Mouse (Mus musculus) layer of hippocampus, adult 2 months (tissue): ENCODE measurements around the gene Aig1. TPM values are rescaled to one million over a fixed set of nuclear protein-coding genes. Genes with fewer than 3 reads are reported as not detected.

ENCODE experiments used
- DNase-seq, 2 experiments: peaks; one replicate each; pipeline ENCODE4 v3.0.0; 2022; ENCODE audit warnings: low spot score in 2 of 2
- H3K27ac ChIP-seq: fragments of 200-600 bp; 2 replicates; pipeline ENCODE4 v1.8.1; 2022
- H3K4me3 ChIP-seq: fragments of 200-600 bp; 2 replicates; pipeline ENCODE4 v1.8.1; 2022; ENCODE audit warnings: mild to moderate bottlenecking
- CTCF ChIP-seq: fragments of 200-600 bp; conservative IDR thresholded peaks from 2 replicates; pipeline ENCODE4 v1.8.1; 2022; ENCODE audit warnings: antibody characterized with exemption, mild to moderate bottlenecking, moderate library complexity
- total RNA-seq, 2 experiments: library from RNA; stranded (reverse); gene quantifications; 2 replicates each; pipeline ENCODE4 v1.2.3; 2021

Gene Aig1
- total RNA-seq, 2 experiments from 2014 or later: 57.3 to 61.1 TPM

- H3K4me3 ChIP-seq: no peak overlapping the region
- DNase-seq: no peak
- TF ChIP-seq CTCF: no peak
- no peak overlapping the region for H3K27ac ChIP-seq
Measured at GRCm38 (mm10) chr10:13789604-13790003, 79.2 kb downstream of the Aig1 start.

GRCm38 (mm10) chr10:13788057-13788456 lies 80.7 kb downstream of the Aig1 start:
- Histone ChIP-seq H3K27ac (no peak overlapping the region), H3K4me3 (no peak overlapping the region)
- DNase-seq: no peak
- TF ChIP-seq CTCF: no peak

- Histone ChIP-seq H3K4me3 (no peak overlapping the region), H3K27ac (no peak overlapping the region)
- TF ChIP-seq CTCF: no peak
- no peak for DNase-seq
Measured at GRCm38 (mm10) chr10:13782774-13783173, 86.0 kb downstream of the Aig1 start.

- TF ChIP-seq CTCF: no peak
- no peak overlapping the region for H3K4me3 ChIP-seq
- H3K27ac ChIP-seq: no peak overlapping the region
- DNase-seq: no peak
Measured at GRCm38 (mm10) chr10:13782235-13782757, 86.5 kb downstream of the Aig1 start.

GRCm38 (mm10) chr10:13776014-13776413 lies 92.8 kb downstream of the Aig1 start:
- H3K27ac ChIP-seq: no peak overlapping the region
- DNase-seq: no peak
- TF ChIP-seq CTCF: no peak
- H3K4me3 ChIP-seq: no peak overlapping the region

GRCm38 (mm10) chr10:13775411-13775810 lies 93.4 kb downstream of the Aig1 start:
- DNase-seq: no peak
- no peak overlapping the region for H3K4me3 ChIP-seq
- no peak overlapping the region for H3K27ac ChIP-seq
- TF ChIP-seq CTCF: no peak

GRCm38 (mm10) chr10:13774910-13775309 lies 93.9 kb downstream of the Aig1 start:
- DNase-seq: no peak
- Histone ChIP-seq H3K4me3 (no peak overlapping the region), H3K27ac (no peak overlapping the region)
- no peak for TF ChIP-seq CTCF

GRCm38 (mm10) chr10:13770720-13771119 lies 98.1 kb downstream of the Aig1 start:
- H3K27ac ChIP-seq: no peak overlapping the region
- no peak for DNase-seq
- no peak overlapping the region for H3K4me3 ChIP-seq
- no peak for TF ChIP-seq CTCF

- Histone ChIP-seq H3K27ac (no peak overlapping the region), H3K4me3 (no peak overlapping the region)
- TF ChIP-seq CTCF: no peak
- DNase-seq: no peak
Measured at GRCm38 (mm10) chr10:13769789-13770188, 99.0 kb downstream of the Aig1 start.

GRCm38 (mm10) chr10:13768866-13769265 lies 99.9 kb downstream of the Aig1 start:
- Histone ChIP-seq H3K27ac (no peak overlapping the region), H3K4me3 (no peak overlapping the region)
- no peak for DNase-seq
- TF ChIP-seq CTCF: no peak

- Histone ChIP-seq H3K4me3 (no peak overlapping the region), H3K27ac (no peak overlapping the region)
- DNase-seq: no peak
- TF ChIP-seq CTCF: no peak
Measured at GRCm38 (mm10) chr10:13767076-13767475, 101.7 kb downstream of the Aig1 start.

GRCm38 (mm10) chr10:13763151-13763550 lies 105.6 kb downstream of the Aig1 start:
- no peak for DNase-seq
- H3K4me3 ChIP-seq: no peak overlapping the region
- no peak for TF ChIP-seq CTCF
- peak overlapping the region; percentile 2; the same call in 1 of the 2 replicates for H3K27ac ChIP-seq

GRCm38 (mm10) chr10:13754712-13755111 lies 114.1 kb downstream of the Aig1 start:
- no peak for DNase-seq

GRCm38 (mm10) chr10:13753777-13754176 lies 115.0 kb downstream of the Aig1 start:
- Histone ChIP-seq H3K27ac (no peak overlapping the region), H3K4me3 (no peak overlapping the region)
- no peak for TF ChIP-seq CTCF
- DNase-seq: no peak

More at GRCm38 (mm10) chr10:13754712-13755111, 114.1 kb downstream of the Aig1 start:
- Histone ChIP-seq H3K27ac (no peak overlapping the region), H3K4me3 (no peak overlapping the region)
- TF ChIP-seq CTCF: no peak
